Mouse (Mus musculus) hindbrain, embryonic 14.5 days (tissue): ENCODE data around the gene Znrf4. TPM values are rescaled to one million over a fixed set of nuclear protein-coding genes. Genes with fewer than 3 reads are reported as not detected.
A peak's percentile ranks its signal among the peaks of the same experiment; 100 is the strongest.

Experiments used
- ATAC-seq: fragments of 200-750 bp; cut with Nextera tagmentation; 2 replicates; pipeline ENCODE4 v1.8.0; 2017; ENCODE audit warnings: moderate number of reproducible peaks, mild to moderate bottlenecking, moderate TSS enrichment, moderate library complexity; ENCODE audit not compliant: low FRiP score
- DNase-seq: peaks from one replicate; pipeline ENCODE4 v3.0.0-alpha.2; 2015; ENCODE audit warnings: low spot score
- H3K27ac ChIP-seq: fragments of 300-500 bp; sonication (generic); 2 replicates; pipeline ENCODE4 v1.5.1; 2014; ENCODE audit warnings: mild to moderate bottlenecking, moderate library complexity
- H3K27me3 ChIP-seq: fragments of 300-500 bp; sonication (generic); 2 replicates; pipeline ENCODE4 v1.6.1; 2014; ENCODE audit warnings: mild to moderate bottlenecking, low read length, mixed read lengths; ENCODE audit not compliant: control insufficient read depth, insufficient read depth
- H3K36me3 ChIP-seq: fragments of 300-500 bp; sonication (generic); replicated peaks from 2 replicates; pipeline ENCODE4 v1.6.1; 2014; ENCODE audit not compliant: control insufficient read depth, insufficient read depth
- H3K4me1 ChIP-seq: fragments of 300-500 bp; sonication (generic); replicated peaks from 2 replicates; pipeline ENCODE4 v1.6.1; 2014; ENCODE audit warnings: antibody characterized with exemption, low read length, mixed read lengths; ENCODE audit not compliant: control insufficient read depth, insufficient read depth
- H3K4me2 ChIP-seq: fragments of 300-500 bp; sonication (generic); replicated peaks from 2 replicates; pipeline ENCODE4 v1.6.1; 2014; ENCODE audit warnings: mild to moderate bottlenecking, moderate library complexity
- H3K4me3 ChIP-seq: fragments of 300-500 bp; sonication (generic); replicated peaks from 2 replicates; pipeline ENCODE4 v1.5.1; 2014; ENCODE audit warnings: mild to moderate bottlenecking, low read length
- H3K9ac ChIP-seq: fragments of 300-500 bp; sonication (generic); 2 replicates; pipeline ENCODE4 v1.6.1; 2014
- H3K9me3 ChIP-seq: fragments of 300-500 bp; sonication (generic); 2 replicates; pipeline ENCODE4 v1.6.1; 2016; ENCODE audit warnings: low read length; ENCODE audit not compliant: control insufficient read depth
- WGBS: fragments of 180-500 bp; shearing (Covaris S2); extraction: QIAGEN DNeasy Blood & Tissue Kit; methylation state at CpG from one replicate; pipeline ENCODE4 v1.1.7; 2014; 5-methylcytosine and 5-hydroxymethylcytosine counted together
- polyA plus RNA-seq: library from polyadenylated mRNA; unstranded; fragments of >200 nt; fragmentation: Nextera tagmentation; extraction: Ambion mirVana; gene quantifications from 2 replicates; pipeline ENCODE4 v1.2.1, GENCODE M21; 2014

The Znrf4 gene
- polyA plus RNA-seq, 1 experiment from 2014 or later, result not detected

DNA sequence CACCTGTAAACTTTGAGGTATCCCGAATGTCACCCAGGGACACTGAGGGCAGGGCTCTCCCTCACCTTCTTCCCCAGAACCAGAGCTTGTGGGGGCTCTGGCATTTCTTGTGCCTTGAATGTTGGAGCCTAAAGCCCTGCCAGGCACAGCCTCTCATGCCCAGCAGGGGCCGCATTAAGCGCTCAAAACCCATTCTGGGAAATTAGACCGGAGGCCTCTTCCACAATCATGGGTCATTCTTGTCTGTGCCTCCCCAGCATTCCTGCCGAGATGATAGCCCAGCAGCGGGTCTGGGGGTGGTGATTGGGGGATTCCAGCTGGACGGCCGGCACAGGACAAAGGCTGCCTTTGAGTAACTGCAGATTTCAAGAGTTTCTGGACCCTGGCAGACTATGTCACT, 25.7 kb upstream of the Znrf4 start:
- H3K9ac ChIP-seq, result no peak overlapping the region
- H3K4me2 ChIP-seq, result no peak overlapping the region
- DNase-seq, result peak; percentile 61
- WGBS, result 9% methylated on average over 8 of the region's 8 CpGs
- no peaks in the 10 kb centered on the region for H3K27me3 ChIP-seq
- no peaks in the 10 kb centered on the region for H3K9me3 ChIP-seq
- H3K4me1 ChIP-seq, result peaks cover 13% of the 10 kb centered on the region; the same call in 1 of the 2 replicates
- no peaks in the 10 kb centered on the region for H3K36me3 ChIP-seq
- no peak overlapping the region; the same call in 1 of the 2 replicates for H3K27ac ChIP-seq
- ATAC-seq, result peak; percentile 32; the same call in 1 of the 2 replicates
- H3K4me3 ChIP-seq, result no peak overlapping the region

DNA sequence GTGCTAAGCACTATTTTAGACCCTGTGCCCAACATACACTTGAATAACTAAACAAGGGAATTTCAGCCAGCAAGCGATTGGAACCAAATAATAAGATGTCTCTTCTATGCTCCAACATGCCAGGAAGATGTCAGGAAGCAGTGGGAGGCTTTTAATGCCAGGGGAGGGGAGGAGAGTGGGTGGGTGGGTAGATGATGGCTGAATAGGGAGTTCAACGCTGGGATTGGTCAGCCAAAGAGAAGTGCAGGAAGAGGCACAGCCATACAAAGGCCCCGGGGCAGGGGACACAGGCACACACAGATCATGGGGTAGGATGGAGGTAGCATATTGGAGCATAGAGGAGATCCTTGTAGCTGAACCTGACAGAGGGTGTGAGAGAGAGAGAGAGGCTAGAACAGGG, 24.6 kb upstream of the Znrf4 start:
- H3K4me3 ChIP-seq, result no peak overlapping the region
- peaks cover 13% of the 10 kb centered on the region; the same call in 1 of the 2 replicates for H3K4me1 ChIP-seq
- DNase-seq (no peak), ATAC-seq (peak; percentile 37; the same call in 1 of the 2 replicates)
- no peak overlapping the region for H3K9ac ChIP-seq
- H3K27ac ChIP-seq, result peak overlapping the region; percentile 72
- H3K9me3 ChIP-seq, result no peaks in the 10 kb centered on the region
- no peak overlapping the region for H3K4me2 ChIP-seq
- no peaks in the 10 kb centered on the region for H3K27me3 ChIP-seq
- WGBS, result 38% methylated on average over 3 of the region's 3 CpGs
- H3K36me3 ChIP-seq, result no peaks in the 10 kb centered on the region

DNA sequence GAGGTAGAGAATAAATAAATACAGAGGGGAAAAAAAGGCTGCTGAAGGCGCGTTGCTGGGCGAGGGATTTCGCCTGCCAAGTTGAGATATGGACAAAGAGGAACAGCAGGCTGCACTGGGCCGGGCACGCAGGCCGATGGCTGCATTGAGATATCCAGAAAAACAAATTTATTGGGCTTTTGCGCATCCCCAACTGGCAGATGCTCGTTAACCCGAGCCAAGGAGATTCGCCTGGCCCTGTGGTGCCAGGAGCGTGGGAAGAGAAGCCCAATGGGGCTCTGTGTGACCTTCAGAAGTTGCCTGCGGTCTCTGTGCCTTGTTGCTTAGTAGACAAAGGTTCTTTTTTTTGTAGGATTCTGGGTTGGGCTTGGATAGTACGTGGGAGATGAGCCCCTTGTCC, 24.0 kb upstream of the Znrf4 start:
- Histone ChIP-seq H3K36me3 (no peaks in the 10 kb centered on the region), H3K27ac (peak overlapping the region; percentile 72), H3K4me3 (no peak overlapping the region), H3K4me2 (no peak overlapping the region), H3K4me1 (peaks cover 13% of the 10 kb centered on the region; the same call in 1 of the 2 replicates), H3K9ac (no peak overlapping the region), H3K27me3 (no peaks in the 10 kb centered on the region), H3K9me3 (no peaks in the 10 kb centered on the region)
- WGBS, result 35% methylated on average over 14 of the region's 14 CpGs
- ATAC-seq (peak; percentile 64; the same call in 1 of the 2 replicates), DNase-seq (peak; percentile 66)

DNA sequence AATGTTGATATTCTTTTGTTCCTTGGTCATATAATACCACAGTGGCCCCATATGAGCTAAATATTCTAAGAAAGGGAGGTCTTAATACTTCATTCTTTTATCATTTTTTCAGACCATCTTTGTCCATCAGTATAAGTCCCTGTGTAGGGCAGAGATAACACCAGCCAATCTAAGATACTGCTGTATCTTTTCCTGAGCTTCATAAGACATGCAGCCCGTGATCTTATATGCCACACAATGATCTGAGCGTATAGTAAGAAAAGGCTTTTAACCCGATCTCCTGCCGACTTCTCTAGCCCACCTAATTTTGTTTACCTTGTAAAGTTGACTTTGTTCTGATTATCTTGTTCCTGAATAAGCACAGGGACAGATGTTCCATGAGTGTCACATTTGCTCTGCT, 12.7 kb upstream of the Znrf4 start:
- no peaks in the 10 kb centered on the region for H3K36me3 ChIP-seq
- no peaks in the 10 kb centered on the region for H3K27me3 ChIP-seq
- DNase-seq (no peak), ATAC-seq (no peak)
- H3K9ac ChIP-seq, result no peak overlapping the region
- no peaks in the 10 kb centered on the region for H3K9me3 ChIP-seq
- no peaks in the 10 kb centered on the region for H3K4me1 ChIP-seq
- 80% methylated on average over 4 of the region's 4 CpGs for WGBS
- H3K4me3 ChIP-seq, result no peak overlapping the region
- no peak overlapping the region for H3K27ac ChIP-seq
- no peak overlapping the region for H3K4me2 ChIP-seq

DNA sequence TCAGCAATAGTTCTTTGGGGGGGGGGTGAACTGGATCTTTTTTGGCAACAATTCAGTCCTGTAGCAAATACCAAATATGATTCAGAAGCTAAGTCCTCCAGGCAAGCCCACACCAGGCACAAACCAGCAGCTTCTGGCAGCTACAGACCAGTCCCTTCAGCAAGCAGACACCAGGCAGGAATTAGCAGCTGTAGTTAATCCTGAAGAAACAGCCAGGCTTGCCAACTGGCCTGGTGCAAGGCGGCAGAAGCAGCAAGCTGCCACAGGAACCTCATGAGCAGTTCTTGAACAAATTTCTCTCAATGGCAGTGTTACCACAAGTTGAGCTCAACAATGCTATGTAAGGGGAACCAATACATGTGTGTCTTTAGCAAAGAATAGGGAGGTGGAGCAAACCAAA, 10.5 kb upstream of the Znrf4 start:
- no peak for DNase-seq

DNA sequence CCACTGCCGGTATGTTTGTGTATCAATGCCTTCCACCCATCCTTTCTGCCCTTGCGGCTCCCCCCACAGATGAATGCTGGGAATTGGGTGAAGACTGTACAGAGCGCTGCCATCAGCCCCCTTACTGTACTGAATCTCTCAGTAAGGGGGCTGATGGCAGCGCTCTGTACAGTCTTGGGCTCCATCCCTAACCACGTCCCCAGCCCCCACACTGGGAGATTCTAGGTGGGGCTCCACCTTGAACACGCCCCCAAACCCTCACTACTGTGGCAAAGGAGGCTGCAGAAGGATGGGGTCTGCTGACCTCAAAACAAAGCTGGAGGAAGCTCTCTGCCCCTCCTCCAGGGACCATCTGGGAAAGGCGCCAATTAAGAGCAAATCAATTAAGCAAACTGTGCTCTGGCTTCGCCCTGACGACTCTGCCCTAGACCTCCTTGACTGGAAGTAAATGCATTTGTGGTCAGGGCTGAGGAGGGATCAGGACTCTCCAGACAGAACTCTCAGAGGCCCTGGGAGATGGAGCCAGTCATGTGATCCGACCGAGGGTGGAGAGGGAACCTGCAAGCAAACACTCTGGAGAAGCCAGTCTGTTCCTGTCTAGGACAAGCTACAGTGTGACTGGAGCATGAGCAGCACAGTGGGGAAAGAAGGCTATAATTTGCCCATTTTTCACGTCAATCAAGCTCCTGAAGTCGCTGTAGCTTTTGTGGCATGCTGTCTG, 3.6 kb upstream of the Znrf4 start:
- Histone ChIP-seq H3K4me1 (peaks cover 10% of the 10 kb centered on the region), H3K36me3 (no peaks in the 10 kb centered on the region), H3K9me3 (no peaks in the 10 kb centered on the region), H3K9ac (peak overlapping the region; percentile 9; the same call in 1 of the 2 replicates), H3K4me3 (no peak overlapping the region), H3K4me2 (peak overlapping the region; percentile 23), H3K27ac (no peak overlapping the region), H3K27me3 (peaks cover 22% of the 10 kb centered on the region)
- WGBS, result 8% methylated on average over 13 of the region's 13 CpGs
- ATAC-seq (peak; percentile 76), DNase-seq (peak; percentile 61)

More for the DNA sequence above, 10.5 kb upstream of the Znrf4 start:
- Histone ChIP-seq H3K36me3 (no peaks in the 10 kb centered on the region), H3K4me3 (no peak overlapping the region), H3K9ac (no peak overlapping the region), H3K4me1 (no peaks in the 10 kb centered on the region), H3K27me3 (no peaks in the 10 kb centered on the region), H3K9me3 (no peaks in the 10 kb centered on the region), H3K27ac (no peak overlapping the region), H3K4me2 (no peak overlapping the region)
- 65% methylated on average over 1 of the region's 1 CpGs for WGBS
- ATAC-seq, result no peak

DNA sequence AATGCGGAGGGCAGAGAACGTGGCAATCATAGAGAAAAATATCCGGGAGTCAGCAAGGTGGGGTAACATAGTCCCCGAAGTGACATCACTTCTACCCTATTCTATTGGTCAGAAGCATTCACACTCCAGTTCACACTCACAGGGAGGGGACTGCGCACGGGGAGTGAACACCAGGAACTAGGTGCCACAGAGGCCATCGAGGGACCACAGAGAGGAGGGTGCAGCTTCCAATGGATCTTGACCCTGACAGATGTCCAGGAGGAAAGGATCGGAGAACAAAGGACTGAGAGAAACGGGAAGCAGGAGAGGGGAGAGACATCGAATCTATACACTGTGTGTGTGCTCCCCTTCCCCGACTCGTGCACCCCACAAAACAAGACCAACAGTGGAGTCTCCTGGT, 2.7 kb upstream of the Znrf4 start:
- no peaks in the 10 kb centered on the region for H3K9me3 ChIP-seq
- no peak overlapping the region for H3K4me2 ChIP-seq
- WGBS, result 48% methylated on average over 12 of the region's 12 CpGs
- peaks cover 13% of the 10 kb centered on the region for H3K4me1 ChIP-seq
- no peak for ATAC-seq
- no peak overlapping the region for H3K27ac ChIP-seq
- H3K9ac ChIP-seq, result no peak overlapping the region
- H3K36me3 ChIP-seq, result no peaks in the 10 kb centered on the region
- H3K27me3 ChIP-seq, result peaks cover 31% of the 10 kb centered on the region
- DNase-seq, result peak; percentile 24
- no peak overlapping the region for H3K4me3 ChIP-seq

DNA sequence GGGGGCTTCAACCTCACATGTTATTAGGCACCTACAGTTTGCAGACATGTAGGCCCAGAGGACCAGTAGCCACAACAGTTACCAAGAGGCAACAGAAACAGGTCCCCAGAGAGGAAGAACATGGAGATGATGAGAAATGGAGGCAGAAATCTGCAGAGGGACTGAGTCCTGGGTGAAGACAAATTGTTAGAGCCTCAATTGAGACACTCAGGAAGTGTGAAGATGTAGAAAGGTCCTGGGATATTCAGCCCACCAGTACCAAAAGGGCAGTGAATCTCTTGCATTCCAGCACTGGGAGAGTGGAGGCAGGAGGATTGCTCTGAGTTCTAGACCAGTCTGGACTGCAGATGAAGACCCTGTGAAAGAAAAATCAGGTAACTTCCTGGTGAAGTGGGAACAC, 2.1 kb upstream of the Znrf4 start:
- Histone ChIP-seq H3K9ac (no peak overlapping the region), H3K36me3 (no peaks in the 10 kb centered on the region), H3K27me3 (peaks cover 31% of the 10 kb centered on the region), H3K27ac (no peak overlapping the region), H3K9me3 (no peaks in the 10 kb centered on the region), H3K4me1 (peaks cover 13% of the 10 kb centered on the region), H3K4me2 (no peak overlapping the region), H3K4me3 (no peak overlapping the region)
- DNase-seq (peak; percentile 10), ATAC-seq (no peak)

DNA sequence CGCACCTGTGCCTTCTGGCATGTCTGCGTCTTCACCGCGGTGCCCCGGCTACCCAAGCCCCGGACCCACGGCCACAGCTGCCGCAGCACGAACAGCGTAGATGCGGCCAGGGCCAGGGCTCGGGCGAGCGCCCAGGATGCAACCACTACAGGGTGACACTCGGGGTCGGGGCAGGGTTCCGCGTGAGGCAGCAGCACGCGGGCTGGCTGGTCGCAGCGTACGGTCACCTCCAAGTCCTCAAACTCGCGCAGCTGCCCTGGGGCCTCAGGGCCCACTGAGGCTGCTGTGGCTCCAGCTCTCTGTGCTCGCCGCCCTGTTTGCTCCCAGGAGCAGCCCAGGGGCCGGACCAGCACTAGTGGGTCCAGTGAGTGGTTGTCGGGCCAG, 532 bp downstream of the Znrf4 start:
- DNase-seq, result peak; percentile 2
- WGBS, result 22% methylated on average over 29 of the region's 29 CpGs
- no peaks in the 10 kb centered on the region for H3K9me3 ChIP-seq
- peaks cover 31% of the 10 kb centered on the region for H3K27me3 ChIP-seq
- ATAC-seq, result no peak
- H3K27ac ChIP-seq, result no peak overlapping the region
- peaks cover 18% of the 10 kb centered on the region for H3K4me1 ChIP-seq
- peak overlapping the region; percentile 41 for H3K4me2 ChIP-seq
- peak overlapping the region; percentile 23 for H3K4me3 ChIP-seq
- 0 out of 2 replicates have a peak overlapping the region, but pooled peaks have one; percentile 13 for H3K9ac ChIP-seq
- H3K36me3 ChIP-seq, result no peaks in the 10 kb centered on the region
